Mouse (Mus musculus) ES-Bruce4 (cell line): ENCODE results near the gene Arhgef2. TPM values are rescaled to one million over a fixed set of nuclear protein-coding genes. Genes with fewer than 3 reads are reported as not detected.

Source experiments
- H3K27ac ChIP-seq: 2 replicates; pipeline ENCODE4 v1.5.1; 2012; ENCODE audit warnings: low read length, inconsistent platforms; ENCODE audit not compliant: insufficient read depth
- H3K27me3 ChIP-seq: 2 replicates; pipeline ENCODE4 v1.6.1; 2012; ENCODE audit warnings: mild to moderate bottlenecking, low read length, inconsistent platforms; ENCODE audit not compliant: control insufficient read depth, poor library complexity, insufficient read depth, severe bottlenecking
- H3K36me3 ChIP-seq: 2 replicates; pipeline ENCODE4 v1.6.1; 2012; ENCODE audit warnings: inconsistent platforms, mild to moderate bottlenecking, low read length, moderate library complexity; ENCODE audit not compliant: control insufficient read depth, poor library complexity, insufficient read depth, severe bottlenecking
- H3K4me1 ChIP-seq: one replicate; pipeline ENCODE4 v1.8.1; 2011; ENCODE audit warnings: low read length; ENCODE audit not compliant: control insufficient read depth, insufficient read depth
- H3K4me3 ChIP-seq: 2 replicates; pipeline ENCODE4 v1.5.1; 2011; ENCODE audit warnings: low read depth, mild to moderate bottlenecking, low read length
- H3K9ac ChIP-seq: 2 replicates; pipeline ENCODE4 v1.6.1; 2012; ENCODE audit warnings: low read depth, mild to moderate bottlenecking, inconsistent platforms; ENCODE audit not compliant: poor library complexity, severe bottlenecking
- H3K9me3 ChIP-seq: replicated peaks from 2 replicates; pipeline ENCODE4 v1.6.1; 2012; ENCODE audit warnings: mild to moderate bottlenecking, low read length, inconsistent platforms; ENCODE audit not compliant: control insufficient read depth, poor library complexity, insufficient read depth, severe bottlenecking
- CTCF ChIP-seq: IDR thresholded peaks from one replicate; pipeline ENCODE4 v1.8.1; 2011; ENCODE audit warnings: low read depth, low read length
- EP300 ChIP-seq: IDR thresholded peaks from 2 replicates; pipeline ENCODE4 v1.6.1; 2011; ENCODE audit warnings: low read depth, low read length; ENCODE audit not compliant: insufficient read depth
- POLR2A ChIP-seq: IDR thresholded peaks from one replicate; pipeline ENCODE4 v1.8.1; 2011; ENCODE audit warnings: low read length; ENCODE audit not compliant: insufficient read depth
- polyA plus RNA-seq: library from polyadenylated mRNA; stranded (reverse); fragments of >200 nt; gene quantifications from 2 replicates; pipeline ENCODE4 v1.2.4, GENCODE M21; 2011; ENCODE audit warnings: low read depth; ENCODE audit not compliant: missing spikeins, insufficient read depth, insufficient read length

Gene Arhgef2
- polyA plus RNA-seq, 1 experiment, result 71.2 TPM

- Histone ChIP-seq H3K4me1 (peaks cover 4% of the 10 kb centered on the region), H3K9ac (peak overlapping the region; percentile 55), H3K27ac (peak overlapping the region; percentile 68), H3K4me3 (peak overlapping the region; percentile 61), H3K27me3 (no peaks in the 10 kb centered on the region), H3K36me3 (no peaks in the 10 kb centered on the region; the same call in 1 of the 2 replicates), H3K9me3 (no peaks in the 10 kb centered on the region)
- no peak for TF ChIP-seq EP300
- no peak for TF ChIP-seq CTCF
- no peak for TF ChIP-seq POLR2A
Measured at GRCm38 (mm10) chr3:88615902-88616391, 10.2 kb downstream of the Arhgef2 start.

DNA sequence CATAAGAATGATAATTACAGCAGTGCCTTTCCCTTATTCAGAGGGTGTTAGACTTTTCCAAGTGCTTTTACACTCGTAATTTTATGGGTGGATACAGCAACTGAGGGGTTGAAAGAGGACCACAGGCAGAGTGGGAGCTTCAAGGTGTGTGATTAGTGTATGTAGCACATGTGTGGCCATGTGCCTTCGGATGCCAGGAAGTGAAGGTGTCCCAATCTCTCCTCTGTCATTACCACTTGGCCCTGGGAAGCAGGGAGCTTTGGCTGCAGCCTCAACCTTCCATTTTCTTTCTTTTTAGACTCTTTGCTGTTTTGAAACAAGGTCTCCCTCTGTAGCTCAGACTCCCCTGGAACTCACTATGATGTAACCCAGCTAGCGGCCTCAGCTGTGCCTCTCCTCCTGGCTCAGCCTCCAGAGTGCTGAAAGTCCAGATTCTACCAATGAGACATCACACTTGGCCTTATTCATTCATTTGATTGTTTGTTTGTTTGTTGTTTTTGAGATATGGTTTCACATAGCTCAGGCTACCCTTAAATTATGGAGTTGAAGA is 11.3 kb downstream of the Arhgef2 start:
- H3K36me3 ChIP-seq, result no peaks in the 10 kb centered on the region; the same call in 1 of the 2 replicates
- no peak overlapping the region; the same call in 1 of the 2 replicates for H3K4me3 ChIP-seq
- H3K9ac ChIP-seq, result peak overlapping the region; percentile 55
- TF ChIP-seq POLR2A, result no peak
- no peak for TF ChIP-seq CTCF
- peaks cover 4% of the 10 kb centered on the region for H3K4me1 ChIP-seq
- H3K27me3 ChIP-seq, result no peaks in the 10 kb centered on the region
- H3K9me3 ChIP-seq, result no peaks in the 10 kb centered on the region
- no peak overlapping the region for H3K27ac ChIP-seq

- Histone ChIP-seq H3K9me3 (peaks cover 6% of the 10 kb centered on the region), H3K4me1 (peaks cover 4% of the 10 kb centered on the region), H3K27me3 (no peaks in the 10 kb centered on the region), H3K27ac (no peak overlapping the region), H3K9ac (no peak overlapping the region), H3K36me3 (no peaks in the 10 kb centered on the region; the same call in 1 of the 2 replicates), H3K4me3 (no peak overlapping the region)
- TF ChIP-seq EP300, result no peak
- TF ChIP-seq CTCF, result no peak
- no peak for TF ChIP-seq POLR2A
Measured at GRCm38 (mm10) chr3:88618074-88618871, 12.5 kb downstream of the Arhgef2 start.

DNA sequence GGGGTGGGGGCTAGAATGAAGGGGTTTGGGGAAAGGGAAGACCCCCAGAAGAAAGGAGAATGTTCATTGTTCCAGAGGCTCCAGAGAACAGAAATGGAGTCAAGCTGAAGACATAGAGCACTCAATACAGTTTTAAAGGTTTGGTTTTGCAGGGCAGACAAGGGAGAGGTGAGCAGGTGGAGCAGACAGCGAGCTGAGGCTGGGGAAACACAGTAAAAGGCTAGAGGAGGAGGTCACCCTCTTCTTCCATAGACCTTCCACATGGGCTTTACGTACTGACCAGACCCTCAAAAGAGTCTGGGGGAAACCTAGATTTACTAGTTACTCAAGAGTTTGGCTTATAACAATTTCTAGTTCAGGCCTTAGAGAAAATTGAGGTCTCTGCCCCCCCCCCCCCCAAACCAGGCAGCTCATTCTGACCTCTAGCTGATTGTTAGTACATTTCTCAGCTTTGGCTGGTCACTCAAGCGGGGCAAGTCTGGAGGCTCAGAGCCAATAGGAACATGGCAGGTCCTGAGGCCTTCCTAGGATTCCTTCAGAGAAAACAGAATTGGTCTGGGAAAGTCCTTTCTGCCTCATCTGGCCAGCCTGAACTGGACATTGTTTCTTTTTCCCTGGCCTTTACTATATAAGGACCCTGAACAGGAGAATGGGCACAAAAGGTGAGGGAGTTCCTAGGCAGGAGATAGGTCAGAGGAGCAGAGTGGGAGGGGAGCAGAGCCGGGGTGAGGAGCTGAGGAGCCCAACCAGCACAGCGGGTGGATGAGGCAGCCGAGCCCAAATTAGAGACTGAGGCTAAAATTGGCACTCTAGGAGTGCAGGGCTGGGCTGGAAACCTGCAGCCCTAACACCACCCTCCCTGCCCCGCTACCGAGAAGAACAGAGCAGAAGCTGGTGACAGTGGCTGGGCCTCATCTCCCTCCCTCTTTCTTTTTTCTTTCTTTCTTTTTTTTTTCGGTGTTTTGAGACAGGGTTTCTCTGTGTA is 13.6 kb downstream of the Arhgef2 start:
- H3K27ac ChIP-seq, result no peak overlapping the region
- H3K4me1 ChIP-seq, result peaks cover 6% of the 10 kb centered on the region
- TF ChIP-seq POLR2A, result no peak
- no peak for TF ChIP-seq EP300
- TF ChIP-seq CTCF, result no peak
- peaks cover 6% of the 10 kb centered on the region for H3K9me3 ChIP-seq
- no peak overlapping the region for H3K4me3 ChIP-seq
- no peaks in the 10 kb centered on the region; the same call in 1 of the 2 replicates for H3K36me3 ChIP-seq
- H3K9ac ChIP-seq, result 0 out of 2 replicates have a peak overlapping the region, but pooled peaks have one; percentile 18
- H3K27me3 ChIP-seq, result no peaks in the 10 kb centered on the region

DNA sequence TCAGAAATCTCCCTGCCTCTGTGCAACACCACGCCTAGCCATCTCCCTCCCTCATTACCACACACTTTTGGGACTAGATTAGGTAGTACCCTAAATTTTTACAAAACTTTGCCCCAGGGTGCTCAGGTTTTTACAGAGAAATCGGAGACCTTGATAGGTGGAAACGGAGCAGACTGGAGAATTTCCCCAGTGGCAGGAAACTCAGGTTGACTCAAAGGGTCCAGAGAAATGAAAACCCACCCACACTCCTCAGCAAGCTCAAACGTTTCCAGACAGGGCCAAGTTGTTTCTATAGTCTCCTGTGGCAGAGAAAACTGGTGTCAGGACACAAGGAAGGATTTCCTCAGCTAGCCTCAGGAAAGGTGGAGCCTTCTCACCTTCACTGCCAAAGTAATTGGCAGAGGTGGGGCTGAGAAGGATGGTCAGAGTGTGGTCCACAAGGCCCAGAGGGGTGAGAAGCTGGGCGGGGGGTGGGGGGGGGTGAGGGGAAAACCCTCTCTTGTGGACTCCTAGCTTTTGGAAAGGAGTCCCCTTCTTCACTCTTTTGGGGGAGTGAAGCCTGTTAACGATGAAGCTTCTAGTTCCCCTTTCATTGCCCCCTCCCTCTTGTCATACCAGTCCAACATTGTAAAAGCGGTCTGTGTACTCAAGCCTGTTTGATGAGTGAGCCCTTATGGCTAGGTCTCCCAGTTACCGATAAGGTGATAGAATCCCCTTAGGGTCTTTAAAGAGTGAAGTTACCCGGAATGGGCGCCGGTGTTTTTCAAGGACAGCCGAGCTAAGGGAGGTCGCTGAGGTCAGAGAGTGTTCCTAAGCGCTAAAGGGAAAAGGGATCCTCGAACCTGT is 14.6 kb downstream of the Arhgef2 start:
- TF ChIP-seq EP300 (no peak), CTCF (no peak), POLR2A (no peak)
- Histone ChIP-seq H3K27me3 (no peaks in the 10 kb centered on the region), H3K36me3 (peaks cover 2% of the 10 kb centered on the region; the same call in 1 of the 2 replicates), H3K27ac (peak overlapping the region; percentile 51), H3K9me3 (peaks cover 6% of the 10 kb centered on the region), H3K4me1 (peaks cover 7% of the 10 kb centered on the region), H3K9ac (peak overlapping the region; percentile 85), H3K4me3 (peak overlapping the region; percentile 82)
